Mouse (Mus musculus): ENCODE data around the gene Pilrb2. TPM values are rescaled to one million over a fixed set of nuclear protein-coding genes. Genes with fewer than 3 reads are reported as not detected.
"Not testable (repeated sequence)": the region's sequence is repeated elsewhere in the genome, so short reads cannot be mapped to it uniquely, and the experiment has no call there.

Pilrb2 gene
- polyA plus RNA-seq (2014; fragmentation: Nextera tagmentation; extraction: Ambion mirVana), result 2.1 and 2.7 TPM in 2 replicates

- not testable (repeated sequence) for H3K4me3 ChIP-seq (ENCODE audit: low read depth, low read length); H3K27ac ChIP-seq (ENCODE audit: low read depth, low read length); H3K4me2 ChIP-seq; H3K36me3 ChIP-seq (ENCODE audit: control insufficient read depth, insufficient read depth, low read length); H3K4me1 ChIP-seq (ENCODE audit: control insufficient read depth, insufficient read depth, low read length); ATAC-seq (replicated peaks; ENCODE audit: insufficient number of reproducible peaks, low FRiP score, low TSS enrichment); H3K9ac ChIP-seq (ENCODE audit: low read depth, low read length); H3K27me3 ChIP-seq (ENCODE audit: control insufficient read depth, insufficient read depth, low read length); H3K9me3 ChIP-seq (replicated peaks; ENCODE audit: control insufficient read depth, low read length)
- 53% methylated on average over 2 of the region's 3 CpGs for WGBS (ENCODE audit: insufficient replicate concordance)
These were observed at the start of gene Pilrb2 for GRCm38 (mm10) chr5:137871644-137872380. TSS of gene Pilrb2 (minus strand) at chr5:137871815.

- Histone ChIP-seq H3K4me2 (no peak overlapping the region), H3K9ac (ENCODE audit: low read depth, low read length) (no peak overlapping the region), H3K4me3 (ENCODE audit: low read depth, low read length) (no peak overlapping the region), H3K4me1 (ENCODE audit: control insufficient read depth, insufficient read depth, low read length) (no peaks in the 10 kb centered on the region), H3K9me3 (replicated peaks; ENCODE audit: control insufficient read depth, low read length) (no peaks in the 10 kb centered on the region), H3K36me3 (ENCODE audit: control insufficient read depth, insufficient read depth, low read length) (no peaks in the 10 kb centered on the region), H3K27me3 (ENCODE audit: control insufficient read depth, insufficient read depth, low read length) (no peaks in the 10 kb centered on the region), H3K27ac (ENCODE audit: low read depth, low read length) (no peak overlapping the region)
- ATAC-seq (replicated peaks; ENCODE audit: insufficient number of reproducible peaks, low FRiP score, low TSS enrichment), result no peak
- 70% methylated on average over 6 of the region's 6 CpGs for WGBS (ENCODE audit: insufficient replicate concordance)
These were observed 43.9 kb upstream of the Pilrb2 start for GRCm38 (mm10) chr5:137915550-137915949.

GRCm38 (mm10) chr5:137914508-137914907 is 42.9 kb upstream of the Pilrb2 start:
- Histone ChIP-seq H3K36me3 (ENCODE audit: control insufficient read depth, insufficient read depth, low read length) (no peaks in the 10 kb centered on the region), H3K9ac (ENCODE audit: low read depth, low read length) (no peak overlapping the region), H3K27me3 (ENCODE audit: control insufficient read depth, insufficient read depth, low read length) (no peaks in the 10 kb centered on the region), H3K4me3 (ENCODE audit: low read depth, low read length) (no peak overlapping the region), H3K27ac (ENCODE audit: low read depth, low read length) (no peak overlapping the region), H3K4me2 (no peak overlapping the region), H3K9me3 (replicated peaks; ENCODE audit: control insufficient read depth, low read length) (no peaks in the 10 kb centered on the region), H3K4me1 (ENCODE audit: control insufficient read depth, insufficient read depth, low read length) (no peaks in the 10 kb centered on the region)
- no peak for ATAC-seq (replicated peaks; ENCODE audit: insufficient number of reproducible peaks, low FRiP score, low TSS enrichment)

GRCm38 (mm10) chr5:137909564-137910262 is 38.1 kb upstream of the Pilrb2 start:
- no peak overlapping the region for H3K27ac ChIP-seq (ENCODE audit: low read depth, low read length)
- no peak overlapping the region for H3K4me2 ChIP-seq
- no peaks in the 10 kb centered on the region for H3K9me3 ChIP-seq (replicated peaks; ENCODE audit: control insufficient read depth, low read length)
- H3K4me3 ChIP-seq (ENCODE audit: low read depth, low read length), result no peak overlapping the region
- no peak for ATAC-seq (replicated peaks; ENCODE audit: insufficient number of reproducible peaks, low FRiP score, low TSS enrichment)
- H3K36me3 ChIP-seq (ENCODE audit: control insufficient read depth, insufficient read depth, low read length), result no peaks in the 10 kb centered on the region
- no peak overlapping the region for H3K9ac ChIP-seq (ENCODE audit: low read depth, low read length)
- no peaks in the 10 kb centered on the region for H3K4me1 ChIP-seq (ENCODE audit: control insufficient read depth, insufficient read depth, low read length)
- H3K27me3 ChIP-seq (ENCODE audit: control insufficient read depth, insufficient read depth, low read length), result no peaks in the 10 kb centered on the region
- 70% methylated on average over 3 of the region's 3 CpGs for WGBS (ENCODE audit: insufficient replicate concordance)

GRCm38 (mm10) chr5:137897812-137898211 is 26.2 kb upstream of the Pilrb2 start:
- ATAC-seq (replicated peaks; ENCODE audit: insufficient number of reproducible peaks, low FRiP score, low TSS enrichment), result no peak
- no peaks in the 10 kb centered on the region for H3K27me3 ChIP-seq (ENCODE audit: control insufficient read depth, insufficient read depth, low read length)
- no peaks in the 10 kb centered on the region for H3K9me3 ChIP-seq (replicated peaks; ENCODE audit: control insufficient read depth, low read length)
- 75% methylated on average over 1 of the region's 1 CpGs for WGBS (ENCODE audit: insufficient replicate concordance)
- H3K4me3 ChIP-seq (ENCODE audit: low read depth, low read length), result no peak overlapping the region
- no peak overlapping the region for H3K4me2 ChIP-seq
- no peaks in the 10 kb centered on the region for H3K36me3 ChIP-seq (ENCODE audit: control insufficient read depth, insufficient read depth, low read length)
- no peaks in the 10 kb centered on the region for H3K4me1 ChIP-seq (ENCODE audit: control insufficient read depth, insufficient read depth, low read length)
- H3K9ac ChIP-seq (ENCODE audit: low read depth, low read length), result no peak overlapping the region
- no peak overlapping the region for H3K27ac ChIP-seq (ENCODE audit: low read depth, low read length)

GRCm38 (mm10) chr5:137892954-137893353 is 21.3 kb upstream of the Pilrb2 start:
- Histone ChIP-seq H3K27me3 (ENCODE audit: control insufficient read depth, insufficient read depth, low read length) (no peaks in the 10 kb centered on the region), H3K36me3 (ENCODE audit: control insufficient read depth, insufficient read depth, low read length) (no peaks in the 10 kb centered on the region), H3K4me1 (ENCODE audit: control insufficient read depth, insufficient read depth, low read length) (no peaks in the 10 kb centered on the region), H3K9me3 (replicated peaks; ENCODE audit: control insufficient read depth, low read length) (no peaks in the 10 kb centered on the region), H3K27ac (ENCODE audit: low read depth, low read length) (no peak overlapping the region), H3K4me2 (no peak overlapping the region), H3K9ac (ENCODE audit: low read depth, low read length) (no peak overlapping the region), H3K4me3 (ENCODE audit: low read depth, low read length) (no peak overlapping the region)
- no peak for ATAC-seq (replicated peaks; ENCODE audit: insufficient number of reproducible peaks, low FRiP score, low TSS enrichment)
- WGBS (ENCODE audit: insufficient replicate concordance), result 64% methylated on average over 1 of the region's 1 CpGs

GRCm38 (mm10) chr5:137887666-137888065 is 16.1 kb upstream of the Pilrb2 start:
- H3K27ac ChIP-seq (ENCODE audit: low read depth, low read length), result no peak overlapping the region
- no peaks in the 10 kb centered on the region for H3K4me1 ChIP-seq (ENCODE audit: control insufficient read depth, insufficient read depth, low read length)
- H3K4me3 ChIP-seq (ENCODE audit: low read depth, low read length), result no peak overlapping the region
- no peaks in the 10 kb centered on the region for H3K27me3 ChIP-seq (ENCODE audit: control insufficient read depth, insufficient read depth, low read length)
- no peaks in the 10 kb centered on the region for H3K9me3 ChIP-seq (replicated peaks; ENCODE audit: control insufficient read depth, low read length)
- ATAC-seq (replicated peaks; ENCODE audit: insufficient number of reproducible peaks, low FRiP score, low TSS enrichment), result no peak
- no peaks in the 10 kb centered on the region for H3K36me3 ChIP-seq (ENCODE audit: control insufficient read depth, insufficient read depth, low read length)
- no peak overlapping the region for H3K9ac ChIP-seq (ENCODE audit: low read depth, low read length)
- H3K4me2 ChIP-seq, result no peak overlapping the region
- WGBS (ENCODE audit: insufficient replicate concordance), result 78% methylated on average over 1 of the region's 1 CpGs

- 3% methylated on average over 2 of the region's 2 CpGs for WGBS (ENCODE audit: insufficient replicate concordance)
- Histone ChIP-seq H3K4me3 (ENCODE audit: low read depth, low read length) (no peak overlapping the region), H3K4me2 (no peak overlapping the region), H3K27ac (ENCODE audit: low read depth, low read length) (no peak overlapping the region), H3K4me1 (ENCODE audit: control insufficient read depth, insufficient read depth, low read length) (no peaks in the 10 kb centered on the region), H3K9me3 (replicated peaks; ENCODE audit: control insufficient read depth, low read length) (no peaks in the 10 kb centered on the region), H3K36me3 (ENCODE audit: control insufficient read depth, insufficient read depth, low read length) (no peaks in the 10 kb centered on the region), H3K9ac (ENCODE audit: low read depth, low read length) (no peak overlapping the region), H3K27me3 (ENCODE audit: control insufficient read depth, insufficient read depth, low read length) (no peaks in the 10 kb centered on the region)
- ATAC-seq (replicated peaks; ENCODE audit: insufficient number of reproducible peaks, low FRiP score, low TSS enrichment), result no peak
These were observed 14.3 kb upstream of the Pilrb2 start for GRCm38 (mm10) chr5:137885894-137886293.

GRCm38 (mm10) chr5:137883345-137883744 is 11.7 kb upstream of the Pilrb2 start:
- no peak overlapping the region for H3K27ac ChIP-seq (ENCODE audit: low read depth, low read length)
- H3K9me3 ChIP-seq (replicated peaks; ENCODE audit: control insufficient read depth, low read length), result no peaks in the 10 kb centered on the region
- H3K4me3 ChIP-seq (ENCODE audit: low read depth, low read length), result no peak overlapping the region
- H3K4me2 ChIP-seq, result no peak overlapping the region
- no peaks in the 10 kb centered on the region for H3K36me3 ChIP-seq (ENCODE audit: control insufficient read depth, insufficient read depth, low read length)
- WGBS (ENCODE audit: insufficient replicate concordance), result 78% methylated on average over 3 of the region's 3 CpGs
- H3K4me1 ChIP-seq (ENCODE audit: control insufficient read depth, insufficient read depth, low read length), result no peaks in the 10 kb centered on the region
- H3K9ac ChIP-seq (ENCODE audit: low read depth, low read length), result no peak overlapping the region
- H3K27me3 ChIP-seq (ENCODE audit: control insufficient read depth, insufficient read depth, low read length), result no peaks in the 10 kb centered on the region
- ATAC-seq (replicated peaks; ENCODE audit: insufficient number of reproducible peaks, low FRiP score, low TSS enrichment), result no peak

All from heart, embryonic 11.5 days (tissue).